Mouse (Mus musculus) urinary bladder, postnatal 14 days (tissue): ENCODE data around the gene Ero1lb.
"Not testable (repeated sequence)": the region's sequence is repeated elsewhere in the genome, so short reads cannot be mapped to it uniquely, and the experiment has no call there.

Source experiments
- DNase-seq: peaks from one replicate; pipeline ENCODE4 v3.0.0; 2021; ENCODE audit warnings: low spot score

Ero1lb gene

DNA sequence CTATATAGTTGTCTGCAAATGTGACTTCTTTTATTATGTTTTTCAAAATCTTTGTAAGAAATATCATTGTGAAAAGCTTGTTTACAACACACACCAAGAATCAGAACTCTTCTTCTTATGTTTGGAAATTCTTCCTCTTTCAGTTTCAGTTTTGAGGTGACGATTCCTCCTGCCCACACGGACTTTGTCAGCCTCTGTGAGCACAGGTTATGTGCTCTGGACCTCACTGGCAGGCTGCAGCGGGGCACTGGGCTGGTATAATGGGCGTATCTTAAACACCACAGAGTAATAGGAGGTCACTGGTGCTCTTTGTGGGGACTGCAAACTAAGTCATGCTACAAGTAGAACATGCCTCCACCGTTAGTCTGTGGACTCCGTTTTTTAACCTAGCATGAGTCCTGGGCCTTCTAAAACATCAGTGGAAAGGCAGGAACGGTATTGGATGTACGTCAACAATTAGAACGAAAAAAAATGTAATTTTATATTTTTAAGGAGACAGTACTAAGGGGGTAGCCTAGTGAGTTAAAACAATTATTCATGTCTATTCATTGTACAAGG is 9.4 kb downstream of the Ero1lb start:
- DNase-seq = no peak

DNA sequence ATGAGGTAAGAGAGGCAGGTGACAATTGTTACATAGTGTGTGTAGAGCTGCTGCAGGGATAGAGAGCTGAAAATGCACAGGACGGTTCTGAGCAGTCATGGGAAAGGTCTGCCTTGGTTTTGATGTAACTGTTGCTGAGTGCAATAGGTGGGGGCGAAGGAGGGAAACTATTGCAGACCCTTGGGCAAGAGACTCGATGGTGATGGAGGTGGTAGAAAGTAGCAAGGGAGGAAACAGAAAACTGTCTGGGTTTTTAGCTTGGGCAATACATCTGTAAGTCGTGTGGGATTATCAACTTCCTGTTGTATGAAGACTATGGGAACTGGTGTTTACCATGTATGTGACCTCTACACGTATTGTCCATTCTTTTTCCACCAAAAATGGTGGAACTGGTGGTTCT is 12.5 kb downstream of the Ero1lb start:
- DNase-seq = no peak

DNA sequence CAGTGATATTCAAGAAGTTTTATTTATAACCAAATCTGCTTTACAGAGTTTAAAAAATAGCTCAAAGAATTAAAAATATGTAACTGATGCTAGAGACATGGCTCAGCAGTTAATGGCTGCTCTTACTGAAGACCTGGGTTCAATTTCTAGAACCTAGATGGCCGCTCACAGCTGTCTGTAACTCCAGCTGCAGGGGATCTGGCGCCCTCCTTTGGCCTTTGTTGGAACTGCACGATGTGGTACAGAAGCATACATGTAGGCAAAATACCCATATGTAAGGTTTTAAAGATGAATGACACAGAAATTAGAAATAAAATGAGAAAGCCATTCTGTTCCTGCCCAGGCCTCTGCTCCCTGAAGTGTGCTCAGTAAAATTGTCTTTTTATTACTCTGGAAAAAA is 23.3 kb downstream of the Ero1lb start:
- DNase-seq = peak; percentile 66

DNA sequence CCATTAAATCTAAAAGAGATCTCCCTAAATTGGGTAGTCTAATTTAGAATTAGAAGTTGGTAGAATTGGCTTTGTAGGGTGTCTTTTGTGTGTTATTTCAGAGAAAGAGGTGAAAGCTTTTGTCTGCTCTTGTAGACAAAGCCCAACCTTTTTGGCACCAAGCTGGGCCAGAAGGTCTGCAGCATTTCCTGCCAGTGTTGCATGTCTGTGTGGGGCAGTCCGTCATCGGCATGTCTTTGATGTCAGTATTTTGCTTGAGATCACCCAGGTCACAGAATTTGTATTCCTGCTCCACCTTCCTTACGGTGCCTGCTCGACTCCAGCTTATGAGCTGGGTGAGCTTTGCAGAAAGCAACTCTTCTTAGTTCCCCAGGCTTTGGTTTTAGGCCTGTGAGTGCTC is 31.4 kb downstream of the Ero1lb start:
- DNase-seq = not testable (repeated sequence)

DNA sequence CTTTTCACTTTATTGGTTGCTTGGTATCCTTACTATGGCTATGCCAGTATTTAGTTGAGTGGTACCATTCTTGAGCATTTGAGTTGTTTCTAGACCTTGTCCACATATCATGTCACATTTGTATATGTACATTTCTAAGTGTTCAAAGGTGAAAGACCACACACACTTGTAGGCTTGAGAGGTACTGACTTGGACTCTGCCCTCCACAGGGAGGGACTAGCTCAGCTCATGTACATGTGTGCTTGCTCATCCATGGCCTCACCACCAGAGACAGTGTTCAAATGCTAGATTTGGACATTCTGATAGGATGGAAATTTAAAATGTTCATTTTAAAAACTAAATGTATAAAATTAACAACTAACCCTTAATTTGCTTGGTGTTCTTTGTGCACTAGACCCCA is 44.5 kb downstream of the Ero1lb start:
- DNase-seq = not testable (repeated sequence)

DNA sequence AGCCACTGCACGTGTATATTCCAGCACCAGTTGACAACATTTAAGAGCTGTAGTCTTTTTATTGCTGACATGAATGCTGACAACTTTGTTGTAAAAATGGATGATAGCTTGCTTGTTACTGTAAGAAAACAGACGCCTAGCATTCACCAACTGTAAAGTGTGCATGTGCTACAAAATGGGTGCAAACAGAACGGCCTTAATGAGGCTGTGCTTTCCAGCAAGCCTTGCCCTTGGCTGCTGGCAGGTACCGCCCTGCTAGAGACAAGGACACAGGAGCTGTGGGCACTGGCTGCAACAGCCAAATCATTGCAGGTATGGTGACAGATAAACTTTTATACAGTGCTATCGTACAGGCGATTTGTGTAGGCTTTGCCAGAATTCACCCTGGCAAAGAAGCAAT is 48.4 kb downstream of the Ero1lb start:
- not testable (repeated sequence) for DNase-seq

DNA sequence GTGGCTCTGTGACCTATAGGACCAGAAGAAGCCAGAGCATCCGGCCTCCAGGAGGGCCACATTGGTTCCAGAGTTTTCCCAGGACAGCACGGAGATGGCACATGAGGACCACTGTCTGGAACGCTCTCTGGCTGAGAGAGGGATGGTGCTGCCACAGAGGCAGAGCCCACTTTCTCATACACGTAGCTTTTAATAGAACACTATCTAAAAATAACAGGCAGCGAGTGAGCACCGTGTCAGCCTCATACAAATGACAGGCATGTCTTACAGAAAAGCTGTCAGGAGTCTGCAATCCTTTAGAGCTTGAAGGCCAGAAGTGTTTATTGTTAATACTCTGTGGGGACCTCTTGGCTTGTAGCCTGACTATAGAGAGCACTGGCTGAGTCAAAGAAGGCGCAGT is 48.9 kb downstream of the Ero1lb start:
- not testable (repeated sequence) for DNase-seq

DNA sequence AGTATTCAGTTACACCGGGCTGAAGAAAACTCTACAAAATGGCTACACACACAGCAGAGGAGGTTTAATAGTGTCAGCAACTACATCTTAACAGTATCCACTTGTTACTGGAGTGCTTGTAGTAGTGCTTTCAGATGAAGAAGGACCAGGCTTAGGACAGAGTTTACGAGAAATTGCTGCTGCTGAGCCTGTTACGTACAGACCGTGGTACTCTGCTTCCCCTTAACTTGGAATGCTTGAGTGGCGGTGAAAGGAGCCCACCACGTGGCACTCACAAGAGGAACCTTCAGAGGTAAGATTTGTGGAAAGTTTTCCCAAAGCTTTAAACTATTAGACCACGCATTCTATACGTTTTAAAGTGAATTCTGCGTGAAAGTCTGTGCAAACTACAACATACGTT is 49.3 kb downstream of the Ero1lb start:
- not testable (repeated sequence) for DNase-seq

DNA sequence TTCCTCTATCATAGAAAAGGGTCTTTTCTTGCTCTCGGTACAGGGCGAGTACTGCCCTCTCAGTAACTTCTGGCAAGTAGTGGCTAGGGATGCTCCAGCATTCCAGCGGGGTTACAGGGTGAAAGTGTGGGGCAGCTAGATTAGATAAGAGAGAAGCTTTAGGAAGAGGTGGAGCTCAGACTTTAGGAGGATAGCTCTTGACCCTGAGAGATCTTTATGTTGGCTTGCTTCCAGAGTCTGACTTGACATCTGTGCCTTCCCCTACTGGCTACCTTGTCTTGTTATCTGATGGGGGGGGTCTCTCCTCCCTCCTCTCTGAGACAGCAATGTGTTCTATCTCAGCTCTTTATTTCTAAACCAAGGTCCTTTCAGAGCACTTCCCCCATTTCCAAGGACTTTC is 50.8 kb downstream of the Ero1lb start:
- not testable (repeated sequence) for DNase-seq

DNA sequence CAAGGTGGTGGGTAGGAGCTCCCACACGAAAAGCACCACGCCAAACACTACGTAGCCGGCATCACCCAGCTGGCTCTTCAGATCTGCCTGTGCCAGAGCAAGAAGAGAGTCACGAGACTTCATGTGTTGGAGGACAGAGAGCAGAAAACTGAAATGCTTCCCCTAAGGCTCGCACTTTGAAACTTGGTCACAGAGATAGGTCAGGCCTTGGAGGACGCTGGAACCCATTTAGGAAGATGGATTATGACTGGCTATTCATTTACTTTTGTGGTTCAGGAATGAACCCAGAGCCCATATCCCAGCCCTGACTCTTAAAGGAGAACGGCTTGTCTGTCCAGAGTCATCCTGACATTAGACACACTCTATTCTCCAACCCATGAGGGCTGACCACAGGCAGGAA is 54.1 kb downstream of the Ero1lb start:
- DNase-seq = not testable (repeated sequence)

DNA sequence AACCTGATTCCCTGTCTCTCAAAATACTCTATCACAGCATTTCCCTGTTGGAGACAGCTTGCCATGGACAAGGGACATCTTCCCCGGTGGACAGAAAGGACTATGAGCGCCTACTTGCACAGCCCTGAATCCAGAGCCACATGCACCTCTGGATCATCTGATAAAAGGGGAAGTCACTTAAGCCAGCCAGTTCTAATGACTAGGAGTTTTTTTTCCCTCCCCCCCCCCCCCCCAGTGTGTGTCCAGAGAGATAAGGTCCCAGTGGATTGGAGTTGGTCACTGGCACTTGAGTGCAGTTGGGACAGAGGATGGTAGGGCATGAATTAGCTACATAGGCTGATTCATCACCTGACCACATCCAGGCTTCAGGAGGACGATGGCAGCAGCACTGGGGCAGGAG is 60.4 kb downstream of the Ero1lb start:
- not testable (repeated sequence) for DNase-seq

DNA sequence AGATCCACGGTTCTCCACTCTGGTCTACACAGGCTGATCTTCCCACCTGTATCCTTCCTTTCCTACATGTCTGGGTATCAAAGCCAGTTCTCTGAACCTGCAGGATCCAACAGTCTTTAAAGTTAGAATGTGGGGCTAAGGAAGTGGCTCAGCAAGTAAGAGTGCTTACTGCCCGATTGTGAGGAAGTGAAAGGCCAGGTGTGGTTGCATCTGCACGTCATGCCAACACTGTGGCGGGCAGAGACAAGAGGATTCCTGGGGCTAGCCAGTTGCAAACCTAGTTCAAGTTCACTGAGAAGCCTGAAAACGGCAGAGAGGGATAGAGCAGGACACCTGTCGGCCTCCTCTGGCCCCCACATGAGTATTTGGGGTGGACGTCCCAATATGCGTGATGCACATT is 62.1 kb downstream of the Ero1lb start:
- not testable (repeated sequence) for DNase-seq

DNA sequence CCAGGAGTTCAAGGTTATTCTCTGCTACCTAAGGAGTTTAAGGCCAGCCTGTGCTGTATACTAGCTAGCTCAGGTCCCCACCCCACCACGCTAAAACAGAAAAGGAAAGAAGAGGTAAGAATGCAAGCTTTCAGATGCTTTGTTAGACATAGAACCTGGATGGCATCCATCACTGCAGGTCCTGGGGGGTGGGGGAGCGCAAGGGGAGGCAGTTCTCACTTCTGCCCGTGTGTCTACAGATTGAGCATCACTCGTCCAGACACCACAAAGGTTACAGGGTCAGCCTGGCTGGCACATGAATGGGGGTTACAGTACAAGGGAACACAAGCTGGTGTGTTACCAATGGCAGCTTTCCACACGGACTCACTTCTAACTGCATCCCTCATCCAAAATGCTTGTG is 62.5 kb downstream of the Ero1lb start:
- not testable (repeated sequence) for DNase-seq

DNA sequence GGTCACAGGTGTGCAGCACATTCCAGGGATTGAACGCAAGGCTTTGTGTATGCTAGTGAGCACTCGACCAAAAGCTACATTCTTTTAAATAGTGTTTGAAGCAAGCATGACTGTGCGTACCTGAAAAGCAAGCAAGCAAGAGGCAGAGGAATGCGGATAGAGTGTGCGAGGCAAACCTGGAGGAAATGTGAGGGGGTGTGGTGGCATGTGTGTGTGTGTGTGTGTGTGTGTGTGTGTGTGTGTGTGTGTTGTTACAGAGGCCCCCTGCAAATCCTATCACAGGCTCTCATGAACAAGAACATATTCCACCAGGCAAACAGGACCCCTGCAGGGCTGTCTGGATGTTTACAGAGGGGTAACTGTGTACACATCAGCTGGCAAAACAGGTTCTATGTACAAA is 64.6 kb downstream of the Ero1lb start:
- DNase-seq = peak; percentile 12

DNA sequence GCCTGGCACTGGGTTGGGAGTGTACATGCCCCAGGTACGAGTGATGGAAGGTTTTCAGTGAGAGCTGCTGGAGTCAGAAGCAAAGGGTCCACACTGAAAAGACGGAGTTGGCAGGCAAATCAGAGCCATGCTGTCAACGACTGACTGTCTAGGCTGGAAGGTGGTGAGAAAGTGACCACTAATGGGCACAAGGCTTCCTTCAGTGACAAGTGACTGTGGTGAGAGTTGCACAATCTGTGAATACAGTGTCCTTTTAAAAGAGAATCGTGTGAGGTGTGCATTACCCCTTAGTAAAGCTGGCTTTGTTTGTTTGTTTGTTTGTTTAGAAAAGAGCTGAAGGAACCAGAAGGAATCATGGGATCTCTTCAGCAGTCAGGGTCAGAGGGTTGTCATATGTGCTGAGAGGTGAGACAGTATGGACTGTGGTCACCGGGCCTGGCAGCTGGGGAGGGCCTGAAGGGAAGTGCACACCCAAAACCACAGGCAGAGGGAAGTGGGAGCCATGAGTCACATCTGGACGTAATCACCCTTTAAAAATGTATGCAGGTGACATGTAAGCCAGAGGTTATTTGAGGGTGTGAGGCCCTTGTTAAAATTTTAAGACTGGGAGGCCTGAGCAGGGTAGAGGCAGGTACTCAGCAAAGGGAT is 69.4 kb downstream of the Ero1lb start:
- not testable (repeated sequence) for DNase-seq

DNA sequence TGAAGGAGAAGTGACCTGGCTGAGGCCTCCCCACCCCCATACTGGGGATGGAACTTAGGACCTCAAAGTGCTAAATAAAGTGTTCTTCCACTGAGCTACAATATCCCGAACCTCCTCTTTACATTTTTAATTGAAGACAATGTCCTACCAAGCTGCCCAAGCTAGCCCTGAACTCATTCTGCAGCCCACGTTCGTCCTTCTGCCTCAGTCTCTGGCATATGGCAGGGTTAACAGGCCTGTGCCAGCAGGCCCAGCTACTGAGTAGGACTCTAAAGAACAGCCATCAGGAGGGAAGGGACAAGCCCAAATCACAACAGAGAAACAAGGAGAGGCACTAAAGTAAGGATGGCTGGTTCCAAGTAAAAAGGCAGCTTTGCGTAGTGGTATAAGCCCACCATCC is 77.1 kb downstream of the Ero1lb start:
- DNase-seq = not testable (repeated sequence)

DNA sequence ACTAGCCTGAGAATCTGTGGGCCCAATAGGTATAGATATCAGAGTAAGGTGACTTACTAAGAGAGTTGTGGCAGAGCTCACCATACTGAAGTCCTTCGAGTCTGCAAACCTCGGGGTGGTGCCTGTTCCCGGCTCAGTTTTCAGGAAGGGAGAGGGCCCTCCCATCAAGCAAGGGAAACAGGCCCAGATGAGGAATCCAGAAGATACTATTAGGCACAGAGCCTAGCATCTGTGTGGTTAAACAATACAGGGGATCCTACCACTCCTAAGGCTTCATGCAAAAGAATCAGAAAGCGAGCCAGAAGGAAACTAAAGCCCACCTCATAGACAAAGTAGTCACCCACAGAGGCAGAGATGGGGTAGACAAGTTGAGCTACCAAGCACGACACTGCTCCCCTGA is 81.0 kb downstream of the Ero1lb start:
- not testable (repeated sequence) for DNase-seq

DNA sequence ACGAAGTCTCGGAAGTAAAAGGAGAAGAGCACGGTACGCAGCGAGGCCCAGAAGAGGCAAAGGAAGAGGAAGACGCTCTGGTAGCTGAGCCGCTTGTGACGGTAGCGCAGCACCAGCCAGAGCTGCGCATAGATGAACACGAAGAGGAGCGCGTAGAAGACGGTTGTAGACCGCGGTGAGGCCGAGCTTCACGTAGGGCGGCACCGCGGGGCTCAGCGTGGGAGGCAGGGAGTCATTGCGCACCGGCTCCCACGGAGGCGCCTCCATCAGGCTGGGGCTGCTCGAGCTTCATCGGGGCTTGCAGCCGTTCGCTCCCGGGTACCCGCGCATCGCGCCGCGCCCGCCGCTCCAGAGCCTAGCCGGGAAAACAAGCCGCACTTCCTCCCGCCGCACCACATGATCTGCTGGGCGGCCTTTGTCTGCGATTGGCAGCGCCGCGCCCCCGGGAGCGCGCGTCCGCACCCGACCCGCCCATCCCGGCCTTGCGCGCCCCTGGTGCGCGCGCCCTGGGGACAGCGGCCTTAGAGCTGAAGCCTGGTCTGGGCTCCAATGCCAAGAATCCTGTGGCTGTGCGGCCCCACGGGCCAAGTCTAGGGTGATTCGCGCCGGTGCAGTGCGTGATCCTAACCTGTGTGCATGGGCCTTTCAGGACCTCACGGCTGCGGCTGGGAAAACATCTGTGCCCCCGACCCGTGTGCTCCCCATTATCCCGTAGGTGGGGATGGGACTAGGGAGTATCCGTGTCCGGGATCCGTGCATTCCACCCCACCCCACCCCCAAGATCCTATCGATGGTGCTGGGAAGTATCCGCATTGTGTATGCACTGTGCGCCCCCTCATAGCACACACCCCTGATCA is 84.6 kb downstream of the Ero1lb start:
- peak; percentile 70 for DNase-seq

DNA sequence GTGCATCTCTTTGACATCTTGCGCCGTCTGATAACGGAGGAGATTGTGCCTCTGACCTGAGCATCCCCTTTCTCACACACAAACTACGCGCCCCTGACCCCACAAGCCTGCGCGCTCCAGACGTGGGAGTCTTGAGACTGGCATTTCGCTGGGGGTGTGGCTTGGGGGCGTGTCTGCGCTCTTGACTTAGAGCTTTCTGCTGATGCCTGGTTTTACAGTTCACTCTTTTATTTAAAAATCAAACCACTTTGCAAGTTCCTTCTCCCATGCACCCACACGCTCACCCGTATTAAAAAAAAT is 85.2 kb downstream of the Ero1lb start:
- DNase-seq = peak; percentile 65
